Mouse (Mus musculus) embryonic facial prominence, embryonic 12.5 days (tissue): Measurements from ENCODE around the gene Rps6ka2. TPM values are rescaled to one million over a fixed set of nuclear protein-coding genes. Genes with fewer than 3 reads are reported as not detected.

Source experiments
- ATAC-seq: fragments of 200-750 bp; cut with Nextera tagmentation; 2 replicates; pipeline ENCODE4 v1.8.0; 2017; ENCODE audit not compliant: insufficient number of reproducible peaks, insufficient read depth, low FRiP score, low TSS enrichment
- H3K27ac ChIP-seq: fragments of 300-500 bp; sonication (generic); 2 replicates; pipeline ENCODE4 v1.5.1; 2016; ENCODE audit warnings: mild to moderate bottlenecking
- H3K27me3 ChIP-seq: fragments of 300-500 bp; sonication (generic); 2 replicates; pipeline ENCODE4 v1.6.1; 2016; ENCODE audit warnings: mild to moderate bottlenecking, moderate library complexity
- H3K36me3 ChIP-seq: fragments of 300-500 bp; sonication (generic); 2 replicates; pipeline ENCODE4 v1.6.1; 2016; ENCODE audit warnings: mild to moderate bottlenecking
- H3K4me1 ChIP-seq: fragments of 300-500 bp; sonication (generic); 2 replicates; pipeline ENCODE4 v1.6.1; 2016
- H3K4me2 ChIP-seq: fragments of 300-500 bp; sonication (generic); replicated peaks from 2 replicates; pipeline ENCODE4 v1.6.1; 2016; ENCODE audit warnings: mild to moderate bottlenecking, moderate library complexity
- H3K4me3 ChIP-seq: fragments of 300-500 bp; sonication (generic); 2 replicates; pipeline ENCODE4 v1.5.1; 2016; ENCODE audit warnings: mild to moderate bottlenecking
- H3K9ac ChIP-seq: fragments of 300-500 bp; sonication (generic); 2 replicates; pipeline ENCODE4 v1.6.1; 2016; ENCODE audit warnings: mild to moderate bottlenecking, moderate library complexity
- H3K9me3 ChIP-seq: fragments of 300-500 bp; sonication (generic); 2 replicates; pipeline ENCODE4 v1.6.1; 2016; ENCODE audit warnings: mild to moderate bottlenecking, moderate library complexity
- WGBS: fragments of 180-500 bp; shearing (Covaris S2); methylation state at CpG from one replicate; pipeline ENCODE4 v1.1.7; 2016; 5-methylcytosine and 5-hydroxymethylcytosine counted together
- polyA plus RNA-seq: library from polyadenylated mRNA; unstranded; fragments of >200 nt; fragmentation: Nextera tagmentation; extraction: Ambion mirVana; gene quantifications from 2 replicates; pipeline ENCODE4 v1.2.1, GENCODE M21; 2016

Gene Rps6ka2
- polyA plus RNA-seq, 1 experiment from 2014 or later = 24.8 TPM

DNA sequence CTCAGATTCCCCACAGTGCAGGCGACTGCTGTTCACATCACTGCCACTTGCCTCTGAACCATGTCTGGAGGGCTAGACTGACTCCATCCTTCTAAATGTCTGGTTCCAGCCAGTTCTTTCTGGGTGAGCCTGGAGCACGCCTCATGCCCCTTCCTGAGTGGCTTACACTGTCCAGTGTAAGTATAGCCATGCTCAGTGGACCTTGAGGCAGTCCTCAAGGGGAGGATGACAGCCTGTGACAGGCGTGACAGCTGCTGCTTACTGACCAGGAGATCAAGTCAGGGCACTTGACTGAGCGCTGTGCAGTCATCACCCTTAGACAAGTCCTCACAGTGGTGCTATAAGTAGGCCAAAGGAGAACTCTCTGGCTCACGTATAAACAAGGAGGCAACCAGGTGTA is 94.7 kb downstream of the Rps6ka2 start:
- Histone ChIP-seq H3K4me2 (no peak overlapping the region), H3K27ac (no peak overlapping the region), H3K9me3 (no peaks in the 10 kb centered on the region), H3K4me3 (no peak overlapping the region), H3K4me1 (peaks cover 22% of the 10 kb centered on the region), H3K9ac (no peak overlapping the region), H3K36me3 (0 out of 2 replicates have a peak, but pooled peaks cover 6% of the 10 kb centered on the region), H3K27me3 (no peaks in the 10 kb centered on the region)
- WGBS = 81% methylated on average over 5 of the region's 5 CpGs
- ATAC-seq = no peak

DNA sequence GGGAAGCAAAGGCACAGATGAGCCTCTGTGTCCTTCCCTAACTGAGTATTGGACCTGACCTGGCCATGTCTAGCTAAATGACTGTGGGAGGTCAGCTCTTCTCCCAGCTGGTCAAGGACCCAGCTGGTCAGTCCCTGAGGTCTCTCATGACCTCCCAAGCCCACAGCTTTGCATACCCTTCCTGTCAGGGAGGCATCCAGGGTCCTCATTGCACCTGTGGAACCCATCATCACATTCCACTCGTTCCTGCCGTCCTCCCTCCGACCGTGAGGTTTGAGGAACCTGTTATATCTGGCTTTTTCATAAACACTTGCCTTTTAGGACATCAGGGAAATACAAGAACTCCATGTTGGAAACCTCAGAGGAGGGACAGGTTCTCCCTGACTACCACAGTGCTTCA is 95.4 kb downstream of the Rps6ka2 start:
- no peak for ATAC-seq
- WGBS = 80% methylated on average over 4 of the region's 4 CpGs
- Histone ChIP-seq H3K9me3 (no peaks in the 10 kb centered on the region), H3K9ac (no peak overlapping the region), H3K4me1 (peaks cover 26% of the 10 kb centered on the region), H3K27ac (no peak overlapping the region), H3K4me3 (no peak overlapping the region), H3K27me3 (no peaks in the 10 kb centered on the region), H3K36me3 (0 out of 2 replicates have a peak, but pooled peaks cover 6% of the 10 kb centered on the region), H3K4me2 (no peak overlapping the region)

DNA sequence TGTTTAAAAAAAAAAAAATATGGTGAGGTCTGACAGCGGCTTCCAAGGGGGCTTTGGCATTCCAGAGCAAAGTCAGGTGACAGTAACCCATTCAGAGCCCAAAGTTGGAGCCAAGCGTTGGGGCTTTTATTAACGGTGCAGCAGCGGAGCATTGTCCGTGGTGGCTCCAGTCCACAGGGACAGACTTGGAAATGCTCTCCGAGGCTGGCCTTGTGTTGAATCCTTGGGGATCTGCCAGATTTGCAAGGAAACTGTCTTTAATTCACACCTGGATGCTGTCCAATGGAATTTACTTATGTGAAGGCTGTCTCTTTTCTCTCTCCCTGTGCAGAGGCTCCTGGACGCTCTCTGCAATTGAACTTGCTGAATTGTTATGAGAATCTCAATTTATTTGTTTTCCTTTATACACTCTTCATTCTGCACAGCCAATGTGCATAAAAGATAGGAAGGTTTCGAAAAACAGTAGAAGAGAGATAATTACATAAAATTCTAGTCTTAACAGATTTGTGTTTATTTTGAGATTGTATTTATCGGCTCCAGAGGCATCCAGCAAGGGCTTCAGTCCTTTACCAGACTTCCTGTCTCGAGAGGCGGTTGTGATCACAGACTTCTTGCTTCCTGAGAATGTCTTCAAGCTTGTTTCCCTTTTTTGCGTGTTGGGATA is 95.9 kb downstream of the Rps6ka2 start:
- Histone ChIP-seq H3K9ac (no peak overlapping the region), H3K9me3 (no peaks in the 10 kb centered on the region), H3K27me3 (no peaks in the 10 kb centered on the region), H3K27ac (no peak overlapping the region), H3K36me3 (0 out of 2 replicates have a peak, but pooled peaks cover 6% of the 10 kb centered on the region), H3K4me1 (peaks cover 26% of the 10 kb centered on the region), H3K4me3 (no peak overlapping the region), H3K4me2 (no peak overlapping the region)
- ATAC-seq = no peak
- 64% methylated on average over 12 of the region's 12 CpGs for WGBS

DNA sequence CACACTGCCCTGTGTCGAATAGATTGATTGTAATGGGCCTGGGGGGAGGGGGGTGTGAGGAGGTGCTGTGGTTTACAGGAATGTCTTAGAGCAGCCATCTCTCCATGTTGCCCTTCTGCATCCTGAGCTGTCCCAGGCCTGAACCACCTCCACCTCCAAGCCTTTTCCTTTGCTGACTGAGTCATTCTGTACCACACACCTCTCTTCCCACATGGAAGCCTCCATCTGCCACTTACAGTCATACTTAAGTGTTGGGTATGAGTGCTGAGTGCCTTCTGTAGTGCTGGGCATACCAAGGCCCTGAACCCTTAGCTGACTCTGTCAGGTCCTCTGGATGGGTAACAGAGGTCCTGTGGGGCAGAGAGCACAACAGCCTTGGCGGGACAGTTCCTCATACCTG is 97.9 kb downstream of the Rps6ka2 start:
- H3K36me3 ChIP-seq = 0 out of 2 replicates have a peak, but pooled peaks cover 6% of the 10 kb centered on the region
- no peak overlapping the region for H3K27ac ChIP-seq
- WGBS = 84% methylated on average over 2 of the region's 2 CpGs
- H3K4me3 ChIP-seq = no peak overlapping the region
- no peaks in the 10 kb centered on the region for H3K27me3 ChIP-seq
- peaks cover 35% of the 10 kb centered on the region for H3K4me1 ChIP-seq
- ATAC-seq = no peak
- no peak overlapping the region for H3K4me2 ChIP-seq
- H3K9ac ChIP-seq = no peak overlapping the region
- H3K9me3 ChIP-seq = no peaks in the 10 kb centered on the region

DNA sequence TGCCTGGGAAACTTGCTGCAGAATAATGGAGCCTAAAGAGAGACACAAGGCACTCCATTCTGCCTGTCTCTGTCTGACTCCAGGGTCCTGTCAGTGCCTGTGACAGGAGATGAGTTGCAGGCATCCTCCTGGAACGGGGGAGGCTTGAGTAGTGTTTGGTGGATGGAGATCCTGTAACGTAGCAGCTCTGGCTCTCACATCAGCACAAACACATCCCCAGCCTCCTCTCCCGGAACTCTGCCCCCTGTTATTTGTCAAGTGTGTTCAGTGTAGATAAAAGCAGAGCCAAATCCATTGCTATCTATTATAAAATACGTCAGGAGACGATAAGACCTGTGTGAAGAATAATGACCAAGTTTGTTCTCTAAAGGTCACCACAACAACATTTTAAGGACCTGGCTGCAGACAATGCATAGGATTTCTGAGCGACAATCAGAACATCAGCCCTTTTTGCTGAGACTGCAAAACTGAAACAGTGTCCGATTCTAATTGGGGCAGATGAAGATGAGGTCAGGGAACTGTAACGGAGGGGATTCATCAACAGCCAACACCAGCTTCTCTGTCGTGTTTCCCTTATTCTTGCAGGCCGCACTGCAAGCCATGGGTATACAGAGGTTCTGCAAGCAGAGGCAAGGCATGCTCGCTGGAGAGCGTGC is 99.4 kb downstream of the Rps6ka2 start:
- Histone ChIP-seq H3K27ac (peak overlapping the region; percentile 12; the same call in 1 of the 2 replicates), H3K9me3 (no peaks in the 10 kb centered on the region), H3K9ac (no peak overlapping the region), H3K4me1 (peaks cover 39% of the 10 kb centered on the region), H3K36me3 (no peaks in the 10 kb centered on the region), H3K27me3 (no peaks in the 10 kb centered on the region), H3K4me3 (no peak overlapping the region), H3K4me2 (no peak overlapping the region)
- no peak for ATAC-seq
- WGBS = 68% methylated on average over 12 of the region's 12 CpGs

DNA sequence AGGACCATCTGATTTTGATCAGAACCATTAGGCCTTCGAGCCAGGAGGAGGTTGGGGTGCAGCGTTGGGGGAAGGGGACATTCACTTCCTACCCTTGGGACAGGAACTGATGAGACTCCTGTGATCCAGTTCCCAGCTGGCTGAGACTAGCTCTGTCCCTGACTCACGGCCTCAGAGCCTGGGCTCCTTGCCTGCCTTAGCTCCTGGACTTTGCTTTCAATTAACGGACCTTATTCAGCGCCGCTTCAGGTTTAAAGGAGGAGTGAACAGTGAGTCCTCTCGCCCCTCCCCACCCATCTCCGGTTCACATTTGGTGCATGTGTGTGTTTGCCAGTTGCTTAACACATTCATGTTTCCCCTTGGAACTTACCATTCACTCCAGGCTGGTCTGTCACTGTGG is 100.6 kb downstream of the Rps6ka2 start:
- Histone ChIP-seq H3K9me3 (no peaks in the 10 kb centered on the region), H3K4me3 (no peak overlapping the region), H3K4me1 (peaks cover 39% of the 10 kb centered on the region), H3K27me3 (no peaks in the 10 kb centered on the region), H3K9ac (no peak overlapping the region), H3K4me2 (no peak overlapping the region), H3K36me3 (no peaks in the 10 kb centered on the region), H3K27ac (no peak overlapping the region)
- WGBS = 53% methylated on average over 8 of the region's 8 CpGs
- ATAC-seq = 0 out of 2 replicates have a peak, but pooled peaks have one; percentile 16

DNA sequence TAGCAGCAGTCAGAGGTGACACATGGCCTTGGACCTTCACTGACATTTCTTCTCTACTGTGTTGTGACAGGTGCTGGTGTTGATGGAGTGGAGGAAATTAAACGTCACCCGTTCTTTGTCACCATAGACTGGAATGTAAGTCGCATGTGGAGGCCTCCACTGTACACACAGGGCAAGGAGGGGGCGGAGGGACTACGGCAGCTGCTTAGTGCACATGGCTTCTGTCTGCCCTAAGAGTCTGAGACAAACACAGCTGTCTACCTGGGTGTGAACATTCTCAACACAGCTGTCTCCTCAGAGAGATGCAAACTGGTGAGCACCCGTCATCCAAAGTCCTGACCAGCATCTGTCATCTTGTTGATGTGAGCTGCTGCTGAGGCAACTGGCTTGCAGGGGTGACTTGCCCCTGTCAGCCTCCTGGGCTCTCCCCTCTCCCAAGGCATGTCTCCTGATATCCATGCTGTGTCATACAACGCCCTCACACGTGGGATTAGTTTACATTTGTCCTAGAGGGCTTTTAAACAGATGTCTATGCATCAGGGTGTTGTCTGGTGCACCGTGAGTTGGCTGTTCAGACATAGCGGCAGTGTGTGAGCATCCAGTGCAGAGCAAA is 101.7 kb downstream of the Rps6ka2 start:
- H3K27me3 ChIP-seq = no peaks in the 10 kb centered on the region
- H3K4me3 ChIP-seq = no peak overlapping the region
- ATAC-seq = 0 out of 2 replicates have a peak, but pooled peaks have one; percentile 63
- H3K9ac ChIP-seq = no peak overlapping the region
- 42% methylated on average over 10 of the region's 10 CpGs for WGBS
- no peaks in the 10 kb centered on the region for H3K36me3 ChIP-seq
- no peak overlapping the region for H3K4me2 ChIP-seq
- peaks cover 36% of the 10 kb centered on the region for H3K4me1 ChIP-seq
- H3K27ac ChIP-seq = no peak overlapping the region
- H3K9me3 ChIP-seq = no peaks in the 10 kb centered on the region

DNA sequence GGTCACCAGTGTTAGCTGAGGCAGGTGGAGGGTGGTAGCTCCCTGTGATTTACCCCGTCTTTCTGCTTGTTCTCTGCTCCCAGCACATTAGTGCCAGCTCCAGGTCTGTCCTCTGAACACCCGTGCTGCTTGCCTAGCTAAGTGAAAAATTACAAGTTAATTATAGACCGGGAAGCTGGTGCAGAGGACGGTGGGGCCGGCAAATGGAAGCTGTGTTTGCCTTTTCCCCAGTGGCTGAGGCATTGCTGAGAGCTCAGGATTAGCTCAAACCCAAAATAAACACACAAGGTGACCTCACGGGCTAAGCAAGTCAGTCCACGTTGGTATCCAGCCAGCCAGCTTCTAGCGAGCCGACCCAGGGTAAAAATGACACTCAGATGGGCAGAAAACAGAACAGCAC is 103.1 kb downstream of the Rps6ka2 start:
- Histone ChIP-seq H3K36me3 (peaks cover 7% of the 10 kb centered on the region), H3K4me2 (no peak overlapping the region), H3K27ac (no peak overlapping the region), H3K9ac (no peak overlapping the region), H3K9me3 (no peaks in the 10 kb centered on the region), H3K27me3 (no peaks in the 10 kb centered on the region), H3K4me1 (peaks cover 33% of the 10 kb centered on the region), H3K4me3 (no peak overlapping the region)
- 27% methylated on average over 9 of the region's 9 CpGs for WGBS
- ATAC-seq = no peak

DNA sequence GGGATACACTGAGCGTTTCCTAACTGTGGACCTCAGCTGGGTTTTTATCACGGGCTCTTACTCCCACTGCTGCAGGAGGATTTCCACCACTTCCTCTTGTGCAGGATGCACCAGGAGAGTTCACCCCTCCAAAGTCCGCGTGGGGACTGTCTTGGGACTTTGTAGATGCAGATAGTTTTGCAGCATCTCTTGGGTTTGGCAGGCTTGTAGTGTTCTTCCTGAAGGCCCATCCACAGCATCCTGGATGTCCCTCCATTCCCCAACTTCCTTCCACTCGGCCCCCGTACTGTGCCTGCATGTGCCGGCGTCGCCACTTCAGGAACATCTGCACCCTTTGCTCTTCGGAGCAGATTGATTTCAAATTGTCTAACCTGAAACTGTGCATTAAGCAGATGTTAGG is 103.9 kb downstream of the Rps6ka2 start:
- no peaks in the 10 kb centered on the region for H3K27me3 ChIP-seq
- 87% methylated on average over 10 of the region's 10 CpGs for WGBS
- H3K9me3 ChIP-seq = no peaks in the 10 kb centered on the region
- H3K27ac ChIP-seq = no peak overlapping the region
- ATAC-seq = no peak
- H3K9ac ChIP-seq = no peak overlapping the region
- peaks cover 10% of the 10 kb centered on the region for H3K36me3 ChIP-seq
- H3K4me3 ChIP-seq = no peak overlapping the region
- H3K4me2 ChIP-seq = no peak overlapping the region
- H3K4me1 ChIP-seq = peaks cover 33% of the 10 kb centered on the region

DNA sequence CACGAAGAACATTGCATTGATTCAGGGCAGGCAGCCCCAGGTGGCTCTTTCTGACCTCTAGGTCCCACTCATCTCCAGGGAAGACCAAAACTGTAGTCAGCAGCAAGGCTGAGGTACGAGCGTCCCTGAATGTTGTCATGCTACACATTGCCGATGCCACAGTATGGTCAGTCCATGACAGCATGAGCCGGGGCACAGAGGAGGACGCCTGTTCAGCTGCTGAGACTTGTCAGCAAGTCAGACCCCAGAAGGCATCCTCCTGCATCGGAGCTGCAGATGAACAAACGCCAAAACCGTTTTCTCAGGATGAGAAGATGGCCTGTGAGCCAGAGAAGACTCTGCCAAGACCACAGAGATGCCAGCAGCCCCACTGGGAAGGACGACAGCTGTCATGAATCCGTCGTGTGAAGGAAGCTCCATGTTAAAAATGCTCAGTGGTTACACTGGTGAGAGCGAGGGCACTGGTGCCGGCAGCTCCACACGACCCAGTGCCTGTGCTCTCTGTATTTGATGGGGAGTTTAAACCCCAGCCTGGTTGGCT is 108.9 kb downstream of the Rps6ka2 start:
- Histone ChIP-seq H3K9me3 (no peaks in the 10 kb centered on the region), H3K27ac (no peak overlapping the region), H3K4me2 (no peak overlapping the region), H3K27me3 (no peaks in the 10 kb centered on the region), H3K4me3 (no peak overlapping the region), H3K9ac (no peak overlapping the region), H3K36me3 (peaks cover 35% of the 10 kb centered on the region), H3K4me1 (no peaks in the 10 kb centered on the region)
- WGBS = 88% methylated on average over 15 of the region's 15 CpGs
- ATAC-seq = no peak

DNA sequence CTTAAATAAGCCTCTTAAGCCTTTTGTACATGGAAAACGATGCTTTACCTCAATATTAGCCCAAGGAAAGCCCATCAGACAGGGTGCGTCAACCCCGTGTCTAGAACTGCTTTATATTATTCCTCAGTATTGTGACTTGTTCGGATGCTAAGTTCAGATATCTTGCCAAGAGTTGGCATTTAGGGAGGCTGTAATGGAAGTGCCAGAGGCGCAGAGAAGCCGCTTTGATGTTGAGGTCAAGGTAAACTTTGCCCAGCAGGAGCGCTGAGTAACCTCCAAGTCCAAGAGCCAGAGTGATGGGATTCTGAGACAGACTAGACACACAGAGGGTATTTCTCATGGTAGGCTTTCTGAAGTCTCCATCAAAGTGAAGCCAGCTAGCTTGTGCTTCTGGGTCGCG is 109.3 kb downstream of the Rps6ka2 start:
- no peak overlapping the region for H3K4me2 ChIP-seq
- H3K9ac ChIP-seq = no peak overlapping the region
- no peaks in the 10 kb centered on the region for H3K27me3 ChIP-seq
- no peaks in the 10 kb centered on the region for H3K9me3 ChIP-seq
- WGBS = 93% methylated on average over 9 of the region's 9 CpGs
- H3K4me1 ChIP-seq = no peaks in the 10 kb centered on the region
- no peak for ATAC-seq
- no peak overlapping the region for H3K4me3 ChIP-seq
- H3K27ac ChIP-seq = no peak overlapping the region
- peaks cover 35% of the 10 kb centered on the region for H3K36me3 ChIP-seq
